Mouse (Mus musculus) spleen, adult 10 weeks (tissue): ENCODE data around the gene Gpr83. TPM values are rescaled to one million over a fixed set of nuclear protein-coding genes. Genes with fewer than 3 reads are reported as not detected.

Source experiments
- polyA plus RNA-seq: library from polyadenylated mRNA; stranded (reverse); fragments of 350-450 nt; fragmentation: Illumina TruSeq; extraction: RNeasy Lipid Tissue Mini Kit (QIAGEN cat#74804); gene quantifications from one replicate; pipeline ENCODE4 v1.2.3, GENCODE M21; 2015; ENCODE audit warnings: low replicate concordance; ENCODE audit not compliant: insufficient read depth

Gene Gpr83
- 2.3 TPM for polyA plus RNA-seq

GRCm38 (mm10) chr9:14859868-14860639, at the start of gene Gpr83:
Gene Gpr83 (plus strand): TSS chr9:14860210.

GRCm38 (mm10) chr9:14903581-14904378, 43.8 kb downstream of the Gpr83 start, which contains the start of gene Izumo1r:
Gene Izumo1r (minus strand): TSS chr9:14903949.

Other genes with a start within 250 kb of the Gpr83 start
- gene Amotl1, start 215.2 kb upstream of the Gpr83 start, polyA plus RNA-seq, result 9.1 TPM
- 0.66 TPM for gene Piwil4, start 119.5 kb upstream of the Gpr83 start, polyA plus RNA-seq
- 11.0 TPM for gene Fut4, start 107.8 kb upstream of the Gpr83 start, polyA plus RNA-seq
- gene 1700012B09Rik, start 89.2 kb upstream of the Gpr83 start, polyA plus RNA-seq, result not detected
- 34.6 TPM for gene Mre11a, start 75.6 kb upstream of the Gpr83 start, polyA plus RNA-seq
- gene Ankrd49, start 75.4 kb upstream of the Gpr83 start, polyA plus RNA-seq, result 37.5 TPM
- gene Izumo1r, start 43.7 kb downstream of the Gpr83 start, polyA plus RNA-seq, result 9.8 TPM
- 46.8 TPM for gene Panx1, start 185.3 kb downstream of the Gpr83 start, polyA plus RNA-seq